Mouse (Mus musculus): ENCODE measurements around the gene Slc24a3. TPM values are rescaled to one million over a fixed set of nuclear protein-coding genes. Genes with fewer than 3 reads are reported as not detected.

Gene Slc24a3
- polyA plus RNA-seq, 1 experiment from 2014 or later, result 8.8 TPM

GRCm38 (mm10) chr2:145246384-145246783, 78.8 kb downstream of the Slc24a3 start:
- WGBS, result 89% methylated on average over 4 of the region's 4 CpGs
- no peaks in the 10 kb centered on the region for H3K4me1 ChIP-seq (replicated peaks; ENCODE audit: control insufficient read depth, insufficient read depth, low read length)

GRCm38 (mm10) chr2:145248185-145248584, 80.6 kb downstream of the Slc24a3 start:
- H3K27ac ChIP-seq (ENCODE audit: low read depth), result no peak overlapping the region
- no peak for ATAC-seq (replicated peaks; ENCODE audit: low FRiP score, low TSS enrichment, low read depth)
- H3K36me3 ChIP-seq (ENCODE audit: control insufficient read depth, insufficient read depth, low read length), result no peaks in the 10 kb centered on the region
- H3K4me2 ChIP-seq (ENCODE audit: low read length), result no peak overlapping the region
- no peaks in the 10 kb centered on the region for H3K9me3 ChIP-seq (ENCODE audit: control insufficient read depth, low read length)
- H3K27me3 ChIP-seq (replicated peaks; ENCODE audit: control insufficient read depth, insufficient read depth, low read length), result no peaks in the 10 kb centered on the region
- 92% methylated on average over 3 of the region's 3 CpGs for WGBS
- no peak overlapping the region for H3K9ac ChIP-seq (ENCODE audit: low read length)
- H3K4me1 ChIP-seq (replicated peaks; ENCODE audit: control insufficient read depth, insufficient read depth, low read length), result no peaks in the 10 kb centered on the region
- no peak for DNase-seq (ENCODE audit: low spot score)
- no peak overlapping the region for H3K4me3 ChIP-seq (ENCODE audit: low read depth, low read length)

More at GRCm38 (mm10) chr2:145246384-145246783, 78.8 kb downstream of the Slc24a3 start:
- Histone ChIP-seq H3K4me3 (ENCODE audit: low read depth, low read length) (no peak overlapping the region), H3K9ac (ENCODE audit: low read length) (no peak overlapping the region), H3K27ac (ENCODE audit: low read depth) (no peak overlapping the region), H3K27me3 (replicated peaks; ENCODE audit: control insufficient read depth, insufficient read depth, low read length) (no peaks in the 10 kb centered on the region), H3K36me3 (ENCODE audit: control insufficient read depth, insufficient read depth, low read length) (no peaks in the 10 kb centered on the region), H3K4me2 (ENCODE audit: low read length) (no peak overlapping the region), H3K9me3 (ENCODE audit: control insufficient read depth, low read length) (no peaks in the 10 kb centered on the region)
- no peak for DNase-seq (ENCODE audit: low spot score)
- no peak for ATAC-seq (replicated peaks; ENCODE audit: low FRiP score, low TSS enrichment, low read depth)

GRCm38 (mm10) chr2:145257332-145257731, 89.8 kb downstream of the Slc24a3 start:
- Histone ChIP-seq H3K4me2 (ENCODE audit: low read length) (no peak overlapping the region), H3K4me1 (replicated peaks; ENCODE audit: control insufficient read depth, insufficient read depth, low read length) (no peaks in the 10 kb centered on the region), H3K9me3 (ENCODE audit: control insufficient read depth, low read length) (no peaks in the 10 kb centered on the region), H3K27me3 (replicated peaks; ENCODE audit: control insufficient read depth, insufficient read depth, low read length) (no peaks in the 10 kb centered on the region), H3K27ac (ENCODE audit: low read depth) (no peak overlapping the region), H3K4me3 (ENCODE audit: low read depth, low read length) (no peak overlapping the region), H3K9ac (ENCODE audit: low read length) (no peak overlapping the region), H3K36me3 (ENCODE audit: control insufficient read depth, insufficient read depth, low read length) (no peaks in the 10 kb centered on the region)
- peak; percentile 27; the same call in 1 of the 2 replicates for ATAC-seq (replicated peaks; ENCODE audit: low FRiP score, low TSS enrichment, low read depth)
- DNase-seq (ENCODE audit: low spot score), result peak; percentile 69
- 42% methylated on average over 3 of the region's 3 CpGs for WGBS

GRCm38 (mm10) chr2:145257855-145258254, 90.3 kb downstream of the Slc24a3 start:
- H3K4me1 ChIP-seq (replicated peaks; ENCODE audit: control insufficient read depth, insufficient read depth, low read length), result no peaks in the 10 kb centered on the region
- no peak overlapping the region for H3K4me2 ChIP-seq (ENCODE audit: low read length)
- no peak overlapping the region for H3K9ac ChIP-seq (ENCODE audit: low read length)
- H3K27me3 ChIP-seq (replicated peaks; ENCODE audit: control insufficient read depth, insufficient read depth, low read length), result no peaks in the 10 kb centered on the region
- H3K4me3 ChIP-seq (ENCODE audit: low read depth, low read length), result no peak overlapping the region
- DNase-seq (ENCODE audit: low spot score) (no peak), ATAC-seq (replicated peaks; ENCODE audit: low FRiP score, low TSS enrichment, low read depth) (no peak)
- H3K36me3 ChIP-seq (ENCODE audit: control insufficient read depth, insufficient read depth, low read length), result no peaks in the 10 kb centered on the region
- no peak overlapping the region for H3K27ac ChIP-seq (ENCODE audit: low read depth)
- WGBS, result 85% methylated on average over 2 of the region's 2 CpGs
- H3K9me3 ChIP-seq (ENCODE audit: control insufficient read depth, low read length), result no peaks in the 10 kb centered on the region

GRCm38 (mm10) chr2:145260574-145260973, 93.0 kb downstream of the Slc24a3 start:
- no peak for DNase-seq (ENCODE audit: low spot score)
- WGBS, result 66% methylated on average over 1 of the region's 1 CpGs
- Histone ChIP-seq H3K27me3 (replicated peaks; ENCODE audit: control insufficient read depth, insufficient read depth, low read length) (no peaks in the 10 kb centered on the region), H3K27ac (ENCODE audit: low read depth) (no peak overlapping the region), H3K36me3 (ENCODE audit: control insufficient read depth, insufficient read depth, low read length) (no peaks in the 10 kb centered on the region), H3K9me3 (ENCODE audit: control insufficient read depth, low read length) (no peaks in the 10 kb centered on the region), H3K9ac (ENCODE audit: low read length) (no peak overlapping the region), H3K4me1 (replicated peaks; ENCODE audit: control insufficient read depth, insufficient read depth, low read length) (no peaks in the 10 kb centered on the region), H3K4me3 (ENCODE audit: low read depth, low read length) (no peak overlapping the region), H3K4me2 (ENCODE audit: low read length) (no peak overlapping the region)
- ATAC-seq (replicated peaks; ENCODE audit: low FRiP score, low TSS enrichment, low read depth), result no peak

GRCm38 (mm10) chr2:145262153-145262552, 94.6 kb downstream of the Slc24a3 start:
- no peaks in the 10 kb centered on the region for H3K36me3 ChIP-seq (ENCODE audit: control insufficient read depth, insufficient read depth, low read length)
- no peak overlapping the region for H3K4me3 ChIP-seq (ENCODE audit: low read depth, low read length)
- no peak overlapping the region for H3K27ac ChIP-seq (ENCODE audit: low read depth)
- no peak overlapping the region for H3K4me2 ChIP-seq (ENCODE audit: low read length)
- H3K4me1 ChIP-seq (replicated peaks; ENCODE audit: control insufficient read depth, insufficient read depth, low read length), result no peaks in the 10 kb centered on the region
- H3K9ac ChIP-seq (ENCODE audit: low read length), result no peak overlapping the region
- no peak for DNase-seq (ENCODE audit: low spot score)
- no peaks in the 10 kb centered on the region for H3K9me3 ChIP-seq (ENCODE audit: control insufficient read depth, low read length)
- no peak for ATAC-seq (replicated peaks; ENCODE audit: low FRiP score, low TSS enrichment, low read depth)
- H3K27me3 ChIP-seq (replicated peaks; ENCODE audit: control insufficient read depth, insufficient read depth, low read length), result no peaks in the 10 kb centered on the region
- 85% methylated on average over 1 of the region's 1 CpGs for WGBS

- Histone ChIP-seq H3K27me3 (replicated peaks; ENCODE audit: control insufficient read depth, insufficient read depth, low read length) (no peaks in the 10 kb centered on the region), H3K9ac (ENCODE audit: low read length) (no peak overlapping the region), H3K36me3 (ENCODE audit: control insufficient read depth, insufficient read depth, low read length) (no peaks in the 10 kb centered on the region), H3K4me1 (replicated peaks; ENCODE audit: control insufficient read depth, insufficient read depth, low read length) (no peaks in the 10 kb centered on the region), H3K4me2 (ENCODE audit: low read length) (no peak overlapping the region), H3K27ac (ENCODE audit: low read depth) (no peak overlapping the region), H3K9me3 (ENCODE audit: control insufficient read depth, low read length) (no peaks in the 10 kb centered on the region), H3K4me3 (ENCODE audit: low read depth, low read length) (no peak overlapping the region)
- WGBS, result 55% methylated on average over 1 of the region's 1 CpGs
- ATAC-seq (replicated peaks; ENCODE audit: low FRiP score, low TSS enrichment, low read depth) (no peak), DNase-seq (ENCODE audit: low spot score) (no peak)
Measured at GRCm38 (mm10) chr2:145266723-145267122, 99.2 kb downstream of the Slc24a3 start.

- Histone ChIP-seq H3K36me3 (ENCODE audit: control insufficient read depth, insufficient read depth, low read length) (no peaks in the 10 kb centered on the region), H3K9me3 (ENCODE audit: control insufficient read depth, low read length) (no peaks in the 10 kb centered on the region), H3K4me3 (ENCODE audit: low read depth, low read length) (no peak overlapping the region), H3K4me1 (replicated peaks; ENCODE audit: control insufficient read depth, insufficient read depth, low read length) (no peaks in the 10 kb centered on the region), H3K9ac (ENCODE audit: low read length) (no peak overlapping the region), H3K4me2 (ENCODE audit: low read length) (no peak overlapping the region), H3K27me3 (replicated peaks; ENCODE audit: control insufficient read depth, insufficient read depth, low read length) (no peaks in the 10 kb centered on the region), H3K27ac (ENCODE audit: low read depth) (no peak overlapping the region)
- ATAC-seq (replicated peaks; ENCODE audit: low FRiP score, low TSS enrichment, low read depth) (no peak), DNase-seq (ENCODE audit: low spot score) (no peak)
Measured at GRCm38 (mm10) chr2:145268971-145269370, 101.4 kb downstream of the Slc24a3 start.

- DNase-seq (ENCODE audit: low spot score) (no peak), ATAC-seq (replicated peaks; ENCODE audit: low FRiP score, low TSS enrichment, low read depth) (no peak)
- 77% methylated on average over 4 of the region's 4 CpGs for WGBS
- Histone ChIP-seq H3K27me3 (replicated peaks; ENCODE audit: control insufficient read depth, insufficient read depth, low read length) (no peaks in the 10 kb centered on the region), H3K27ac (ENCODE audit: low read depth) (no peak overlapping the region), H3K4me1 (replicated peaks; ENCODE audit: control insufficient read depth, insufficient read depth, low read length) (no peaks in the 10 kb centered on the region), H3K9me3 (ENCODE audit: control insufficient read depth, low read length) (no peaks in the 10 kb centered on the region), H3K4me2 (ENCODE audit: low read length) (no peak overlapping the region), H3K36me3 (ENCODE audit: control insufficient read depth, insufficient read depth, low read length) (no peaks in the 10 kb centered on the region), H3K9ac (ENCODE audit: low read length) (no peak overlapping the region), H3K4me3 (ENCODE audit: low read depth, low read length) (no peak overlapping the region)
Measured at GRCm38 (mm10) chr2:145269410-145269809, 101.9 kb downstream of the Slc24a3 start.
